Mouse (Mus musculus): ENCODE measurements around the gene Unc13d.

Gene Unc13d

GRCm38 (mm10) chr11:116075539-116076265, 2.1 kb downstream of the Unc13d start:
- peak; percentile 27 for DNase-seq

DNA sequence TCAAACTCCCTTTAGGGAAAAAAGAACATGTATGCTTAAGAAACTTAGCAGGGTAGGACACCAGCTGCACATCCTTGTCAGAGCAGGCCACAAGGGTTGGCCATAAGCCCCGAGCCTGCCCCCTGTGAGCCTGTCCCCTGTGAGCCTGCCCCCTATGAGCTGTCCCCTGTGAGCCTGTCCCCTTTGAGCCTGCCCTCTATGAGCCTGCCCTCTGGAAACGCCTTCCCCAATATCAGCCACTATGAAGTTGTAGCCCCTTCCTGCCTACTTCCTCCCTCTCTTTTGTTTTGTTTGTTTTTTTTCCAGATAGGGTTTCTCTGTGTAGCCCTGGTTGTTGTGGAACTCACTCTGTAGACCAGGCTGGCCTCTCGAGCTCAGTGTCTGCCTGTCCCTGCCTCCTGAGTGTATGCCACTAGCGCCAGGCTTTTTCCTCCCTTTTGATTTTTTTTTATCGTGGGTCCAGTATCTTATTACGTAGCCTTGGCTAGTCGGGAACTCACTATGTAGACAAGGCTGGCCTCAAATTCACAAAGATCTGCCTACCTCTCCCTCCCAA, 3.2 kb downstream of the Unc13d start:
- no peak for DNase-seq

DNA sequence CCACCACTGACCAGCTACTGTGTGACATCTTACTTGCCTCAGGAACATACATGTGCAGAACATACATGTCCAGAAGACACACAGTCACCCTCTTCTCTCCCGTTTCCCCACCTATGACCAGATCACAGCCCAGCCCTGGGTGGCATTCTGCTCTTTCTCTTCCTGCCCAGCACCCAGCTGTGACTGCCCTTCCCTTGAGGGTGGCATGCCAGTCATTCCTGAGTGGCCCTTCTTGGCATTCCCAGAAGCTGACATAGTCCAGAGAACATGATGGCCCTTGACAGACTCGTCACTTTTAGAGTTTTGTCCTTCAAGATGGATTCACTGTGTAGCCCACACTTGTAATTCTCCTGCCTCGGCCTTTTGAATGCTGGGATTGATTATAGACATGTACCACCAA, 5.2 kb downstream of the Unc13d start:
- DNase-seq: no peak

GRCm38 (mm10) chr11:116071510-116071909, 6.3 kb downstream of the Unc13d start:
- DNase-seq: peak; percentile 64

DNA sequence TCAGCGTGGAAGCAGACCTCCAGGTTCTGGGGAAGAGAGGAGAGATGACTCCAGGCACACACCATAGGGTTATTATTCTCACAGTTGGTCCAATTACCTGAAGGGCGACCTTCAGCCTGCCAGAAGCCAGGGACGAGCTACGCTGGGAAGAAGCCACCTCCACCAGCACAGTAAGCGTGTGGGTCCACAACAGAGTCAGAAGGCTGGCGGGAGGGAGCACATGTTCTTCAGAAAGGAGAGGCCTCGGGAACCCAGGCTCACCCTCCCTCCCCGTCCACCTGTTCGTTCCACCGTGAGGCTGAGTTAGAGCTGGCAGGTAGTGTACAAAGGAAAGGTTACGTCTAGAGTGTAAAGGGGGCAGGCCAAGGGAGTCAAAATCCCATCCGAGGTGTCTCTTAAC, 12.4 kb downstream of the Unc13d start:
- DNase-seq: no peak

- no peak for DNase-seq
Observed at GRCm38 (mm10) chr11:116064187-116064867, 13.4 kb downstream of the Unc13d start.

- DNase-seq: no peak
Observed at GRCm38 (mm10) chr11:116063562-116063961, 14.2 kb downstream of the Unc13d start.

DNA sequence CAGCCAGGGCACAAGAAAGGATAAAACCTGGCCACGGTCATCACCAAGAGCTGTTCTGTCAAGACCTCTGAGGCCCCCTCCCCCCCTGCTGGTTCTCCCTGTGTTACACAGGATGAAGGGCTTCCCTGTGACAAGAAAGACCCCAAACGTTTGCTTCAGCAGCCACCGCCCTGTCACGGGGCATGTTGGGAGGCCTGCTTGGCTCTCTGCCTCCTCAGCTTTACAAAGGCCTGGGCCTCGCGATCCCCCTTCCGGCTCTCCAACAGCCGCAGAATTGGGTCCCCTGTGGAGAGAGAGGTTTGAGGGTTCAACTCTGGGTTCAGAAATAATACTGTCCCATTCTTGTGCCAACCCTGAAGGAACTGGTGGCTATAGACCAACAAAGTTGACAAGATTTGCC, 15.2 kb downstream of the Unc13d start:
- no peak for DNase-seq

- no peak for DNase-seq
Observed at GRCm38 (mm10) chr11:116061641-116062415, 15.9 kb downstream of the Unc13d start.

- DNase-seq: no peak
Observed at GRCm38 (mm10) chr11:116060596-116060995, 17.2 kb downstream of the Unc13d start.

DNA sequence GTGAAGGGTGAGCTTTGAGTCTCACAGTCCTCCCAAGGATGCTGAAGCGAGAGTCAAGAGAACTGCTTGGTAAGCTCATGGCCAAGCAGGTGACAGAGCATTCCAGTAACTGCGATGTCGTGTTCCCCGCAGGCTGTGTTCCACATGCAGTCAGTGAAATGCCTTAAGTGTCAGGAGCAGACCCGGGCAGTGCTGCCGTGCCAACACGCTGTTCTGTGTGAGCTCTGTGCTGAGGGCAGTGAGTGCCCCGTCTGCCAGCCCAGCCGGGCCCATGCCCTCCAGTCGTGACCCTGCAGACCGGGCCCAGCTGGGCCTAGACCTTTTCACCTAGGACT, 18.1 kb downstream of the Unc13d start:
- DNase-seq: no peak

DNA sequence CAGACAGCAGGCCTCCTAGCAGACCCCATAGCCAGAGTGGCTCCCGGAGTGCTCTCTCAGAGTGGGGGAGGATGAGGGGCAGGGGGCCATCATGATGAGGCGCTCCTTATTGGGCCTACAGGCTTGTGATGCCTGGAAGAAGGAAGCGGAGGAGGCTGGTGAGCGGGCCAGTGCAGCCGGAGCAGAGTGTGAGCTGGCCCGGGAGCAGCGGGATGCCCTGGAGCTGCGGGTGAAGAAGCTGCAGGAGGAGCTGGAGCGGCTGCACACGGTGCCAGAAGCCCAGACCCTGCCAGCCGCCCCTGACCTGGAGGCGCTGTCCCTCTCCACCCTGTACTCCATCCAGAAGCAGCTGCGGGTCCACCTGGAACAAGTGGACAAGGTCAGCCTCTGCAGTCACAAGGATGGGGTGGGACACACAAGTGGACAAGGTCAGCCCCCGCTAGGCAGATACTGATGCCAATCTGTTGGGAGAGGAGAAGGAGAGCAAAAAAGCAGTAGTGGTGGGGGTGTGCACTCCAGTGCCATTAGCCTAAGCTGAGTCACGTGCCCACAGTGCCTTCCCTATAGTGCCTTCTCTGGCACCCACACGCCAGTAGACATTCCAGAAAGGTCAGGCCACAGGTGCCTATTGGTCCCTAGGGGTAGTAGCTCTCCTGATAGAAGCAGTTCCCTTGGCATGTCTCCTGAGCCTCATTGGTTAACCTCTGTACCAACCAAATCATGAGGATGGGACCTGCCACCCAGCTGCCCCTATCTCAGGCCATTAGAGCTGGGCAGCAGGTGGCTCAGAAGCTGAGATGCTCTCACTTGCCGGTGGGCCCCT, 18.7 kb downstream of the Unc13d start:
- DNase-seq: no peak

DNA sequence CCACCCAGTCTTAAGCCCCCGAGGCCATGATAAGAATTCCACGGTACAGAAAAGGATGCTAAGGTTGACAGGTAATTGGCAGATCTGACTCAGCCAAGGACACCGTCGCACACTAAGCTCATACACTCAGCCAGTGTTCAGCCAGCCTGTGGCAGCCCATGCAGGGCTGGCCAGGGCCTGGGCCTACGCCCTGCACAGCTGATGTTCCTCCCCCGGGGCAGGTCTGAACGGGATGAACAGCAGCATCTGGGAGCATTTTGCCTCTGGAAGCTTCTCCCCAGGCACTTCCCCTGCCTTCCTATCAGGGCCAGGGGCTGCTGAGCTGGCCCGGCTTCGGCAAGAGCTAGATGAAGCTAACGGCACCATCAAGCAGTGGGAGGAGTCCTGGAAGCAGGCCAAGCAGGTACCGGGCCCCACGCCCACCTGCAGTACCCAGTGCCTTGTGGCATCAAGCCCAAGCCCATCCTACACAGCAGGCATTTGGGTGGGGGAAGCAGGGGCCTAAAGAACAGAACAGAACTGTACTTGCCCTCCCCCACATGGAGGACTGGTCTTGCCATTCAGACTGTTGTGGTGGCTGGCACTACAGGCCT, 19.6 kb downstream of the Unc13d start:
- DNase-seq: no peak

- no peak for DNase-seq
Observed at GRCm38 (mm10) chr11:116057237-116057881, 20.4 kb downstream of the Unc13d start.

- no peak for DNase-seq
Observed at GRCm38 (mm10) chr11:116055873-116056272, 21.9 kb downstream of the Unc13d start.

DNA sequence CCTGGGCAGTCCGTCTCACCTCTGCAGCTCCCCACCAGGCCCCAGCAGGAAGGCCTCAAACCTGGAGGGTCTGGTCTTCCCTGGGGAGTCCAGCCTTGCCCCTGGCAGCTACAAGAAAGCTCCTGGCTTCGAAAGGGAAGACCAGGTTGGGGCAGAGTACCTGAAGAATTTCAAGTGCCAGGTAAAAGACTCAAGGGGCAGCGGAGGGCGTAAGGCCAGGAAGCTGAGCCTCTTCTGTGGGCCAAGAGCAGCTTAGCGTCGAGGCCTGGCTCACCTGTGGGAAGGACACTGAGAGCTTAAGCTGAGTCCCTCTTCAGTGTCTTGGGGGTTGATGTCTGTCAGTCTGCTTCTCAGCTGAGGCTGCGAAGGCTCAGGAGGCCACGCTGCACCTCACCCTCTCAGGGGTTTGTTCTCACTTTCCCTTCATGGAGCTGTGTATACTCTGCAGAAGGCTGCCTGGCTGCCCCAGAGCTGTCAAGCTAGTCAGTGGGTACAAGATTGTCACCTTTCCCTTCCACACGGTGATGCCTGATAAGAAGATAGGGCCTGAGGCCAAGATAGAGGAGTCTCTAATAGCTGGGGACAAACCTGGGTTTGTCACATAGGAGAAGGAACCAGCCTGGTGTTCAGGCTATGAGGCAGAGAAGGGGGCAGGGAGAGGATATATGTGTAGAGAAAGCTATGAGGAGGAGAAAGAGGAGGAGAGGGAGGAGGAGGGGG, 24.1 kb downstream of the Unc13d start:
- no peak for DNase-seq

- DNase-seq: no peak
Observed at GRCm38 (mm10) chr11:116050196-116050595, 27.6 kb downstream of the Unc13d start.

- no peak for DNase-seq
Observed at GRCm38 (mm10) chr11:116049610-116050009, 28.2 kb downstream of the Unc13d start.

DNA sequence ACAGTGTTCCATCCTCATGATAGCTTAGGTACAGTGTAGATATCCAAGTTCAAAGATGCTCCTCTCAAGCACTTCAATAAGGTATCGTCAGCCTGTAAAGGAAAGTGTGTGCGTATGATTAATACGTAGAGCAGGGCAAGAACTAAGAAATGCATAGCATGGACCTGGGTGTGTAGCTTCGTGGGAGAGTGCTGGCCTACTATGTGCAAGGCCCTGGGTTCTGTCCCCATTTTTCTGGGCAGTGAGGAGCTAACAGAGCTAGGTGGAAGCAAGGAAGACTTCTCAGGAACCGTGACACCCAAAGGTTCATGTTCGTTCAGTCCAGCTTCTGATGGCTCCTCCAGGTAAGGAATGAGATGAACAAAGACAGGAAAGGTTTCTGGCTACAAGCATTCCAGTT, 32.6 kb downstream of the Unc13d start:
- DNase-seq: no peak

- DNase-seq: no peak
Observed at GRCm38 (mm10) chr11:116043286-116043685, 34.5 kb downstream of the Unc13d start.

Measured in thymus, postnatal 14 days (tissue).